Mouse (Mus musculus) liver, embryonic 16.5 days (tissue): ENCODE results near the gene Crocc2. TPM values are rescaled to one million over a fixed set of nuclear protein-coding genes. Genes with fewer than 3 reads are reported as not detected.
A peak's percentile ranks its signal among the peaks of the same experiment; 100 is the strongest.

Experiments
- ATAC-seq: fragments of 200-750 bp; cut with Nextera tagmentation; 2 replicates; pipeline ENCODE4 v1.8.0; 2017; ENCODE audit warnings: low read depth, mild to moderate bottlenecking, moderate number of reproducible peaks, moderate library complexity
- H3K27ac ChIP-seq: fragments of 300-500 bp; sonication (generic); 2 replicates; pipeline ENCODE4 v1.5.1; 2014; ENCODE audit warnings: mild to moderate bottlenecking, low read length
- H3K27me3 ChIP-seq: fragments of 300-500 bp; sonication (generic); 2 replicates; pipeline ENCODE4 v1.6.1; 2014; ENCODE audit warnings: low read depth, low read length, mixed read lengths; ENCODE audit not compliant: control insufficient read depth, insufficient read depth
- H3K36me3 ChIP-seq: fragments of 300-500 bp; sonication (generic); 2 replicates; pipeline ENCODE4 v1.6.1; 2014; ENCODE audit warnings: mild to moderate bottlenecking; ENCODE audit not compliant: control insufficient read depth, insufficient read depth
- H3K4me1 ChIP-seq: fragments of 300-500 bp; sonication (generic); 2 replicates; pipeline ENCODE4 v1.6.1; 2014; ENCODE audit warnings: low read depth, low read length, mixed read lengths; ENCODE audit not compliant: control insufficient read depth
- H3K4me2 ChIP-seq: fragments of 300-500 bp; sonication (generic); 2 replicates; pipeline ENCODE4 v1.6.1; 2014; ENCODE audit warnings: low read depth, low read length, mixed read lengths
- H3K4me3 ChIP-seq: fragments of 300-500 bp; sonication (generic); 2 replicates; pipeline ENCODE4 v1.5.1; 2014; ENCODE audit warnings: low read depth, mild to moderate bottlenecking, low read length
- H3K9ac ChIP-seq: fragments of 300-500 bp; sonication (generic); 2 replicates; pipeline ENCODE4 v1.6.1; 2014; ENCODE audit warnings: low read depth, low read length
- H3K9me3 ChIP-seq: fragments of 300-500 bp; sonication (generic); replicated peaks from 2 replicates; pipeline ENCODE4 v1.6.1; 2016; ENCODE audit warnings: low read length; ENCODE audit not compliant: control insufficient read depth
- WGBS: fragments of 180-500 bp; shearing (Covaris S2); extraction: QIAGEN DNeasy Blood & Tissue Kit; methylation state at CpG from one replicate; pipeline ENCODE4 v1.1.7; 2014; ENCODE audit not compliant: insufficient replicate concordance; 5-methylcytosine and 5-hydroxymethylcytosine counted together
- polyA plus RNA-seq: library from polyadenylated mRNA; unstranded; fragments of >200 nt; fragmentation: Nextera tagmentation; extraction: Ambion mirVana; gene quantifications from 2 replicates; pipeline ENCODE4 v1.2.1, GENCODE M21; 2015

The Crocc2 gene
- polyA plus RNA-seq, 1 experiment from 2014 or later: 0.01 TPM

GRCm38 (mm10) chr1:93206277-93206970 is 37.9 kb downstream of the Crocc2 start:
- no peak for ATAC-seq
- H3K27ac ChIP-seq: no peak overlapping the region
- H3K9me3 ChIP-seq: no peaks in the 10 kb centered on the region
- H3K4me1 ChIP-seq: no peaks in the 10 kb centered on the region
- H3K36me3 ChIP-seq: no peaks in the 10 kb centered on the region
- no peak overlapping the region for H3K9ac ChIP-seq
- H3K4me3 ChIP-seq: no peak overlapping the region
- 57% methylated on average over 12 of the region's 12 CpGs for WGBS
- H3K4me2 ChIP-seq: no peak overlapping the region
- H3K27me3 ChIP-seq: no peaks in the 10 kb centered on the region

DNA sequence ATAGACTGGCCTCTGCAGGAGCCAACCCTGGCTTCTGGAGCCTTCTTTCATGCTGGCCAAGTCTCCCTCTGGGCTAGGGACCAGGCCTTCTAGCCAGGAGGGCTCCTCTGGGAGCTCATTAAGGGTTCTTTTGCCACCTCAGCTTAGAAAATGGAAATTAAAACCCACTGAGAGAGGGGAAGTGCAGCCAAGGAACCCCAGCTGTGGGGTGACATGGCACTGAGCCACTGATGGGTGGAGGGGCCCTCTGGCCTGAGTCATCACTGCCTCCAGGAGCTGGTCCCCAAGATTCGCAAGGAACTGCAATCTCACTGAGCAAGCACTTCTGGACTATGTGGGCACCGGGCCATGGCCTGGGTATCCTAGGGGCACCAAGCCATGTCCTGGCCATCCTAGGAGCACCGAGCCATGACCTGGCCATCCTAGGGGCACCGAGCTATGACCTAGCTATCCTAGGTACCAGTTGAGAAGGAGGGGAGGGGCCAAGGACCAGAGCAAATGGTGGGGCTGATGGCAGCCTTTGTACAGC is 39.1 kb downstream of the Crocc2 start:
- Histone ChIP-seq H3K9me3 (no peaks in the 10 kb centered on the region), H3K36me3 (no peaks in the 10 kb centered on the region), H3K27ac (no peak overlapping the region), H3K4me2 (no peak overlapping the region), H3K4me3 (no peak overlapping the region), H3K4me1 (no peaks in the 10 kb centered on the region), H3K9ac (no peak overlapping the region), H3K27me3 (no peaks in the 10 kb centered on the region)
- 69% methylated on average over 4 of the region's 4 CpGs for WGBS
- no peak for ATAC-seq

- Histone ChIP-seq H3K9ac (no peak overlapping the region), H3K36me3 (no peaks in the 10 kb centered on the region), H3K27me3 (no peaks in the 10 kb centered on the region), H3K9me3 (no peaks in the 10 kb centered on the region), H3K27ac (no peak overlapping the region), H3K4me2 (no peak overlapping the region), H3K4me3 (no peak overlapping the region), H3K4me1 (no peaks in the 10 kb centered on the region)
- WGBS: 51% methylated on average over 9 of the region's 9 CpGs
- no peak for ATAC-seq
Measured at GRCm38 (mm10) chr1:93210213-93210641, 41.7 kb downstream of the Crocc2 start.

DNA sequence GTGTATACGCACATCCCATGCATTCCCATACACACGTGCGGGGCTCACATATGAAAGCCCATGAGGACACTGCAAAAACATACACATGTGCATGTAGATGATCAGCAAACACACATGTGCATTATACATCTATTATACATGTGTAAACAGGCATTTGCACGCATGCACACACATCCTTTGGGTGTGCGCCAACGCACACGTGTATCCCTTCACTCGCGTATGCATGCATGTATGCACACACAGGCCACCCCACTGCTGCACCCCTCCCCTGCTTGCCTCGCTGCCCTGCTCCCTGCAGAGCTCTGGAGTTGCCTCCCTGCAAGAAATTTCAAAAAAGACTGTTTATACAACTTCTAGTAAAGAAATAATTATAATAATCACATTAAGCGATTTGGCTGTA is 42.5 kb downstream of the Crocc2 start:
- Histone ChIP-seq H3K4me1 (no peaks in the 10 kb centered on the region), H3K4me3 (no peak overlapping the region), H3K9ac (no peak overlapping the region), H3K9me3 (no peaks in the 10 kb centered on the region), H3K36me3 (no peaks in the 10 kb centered on the region), H3K27ac (no peak overlapping the region), H3K4me2 (no peak overlapping the region), H3K27me3 (no peaks in the 10 kb centered on the region)
- 77% methylated on average over 11 of the region's 11 CpGs for WGBS
- ATAC-seq: no peak

DNA sequence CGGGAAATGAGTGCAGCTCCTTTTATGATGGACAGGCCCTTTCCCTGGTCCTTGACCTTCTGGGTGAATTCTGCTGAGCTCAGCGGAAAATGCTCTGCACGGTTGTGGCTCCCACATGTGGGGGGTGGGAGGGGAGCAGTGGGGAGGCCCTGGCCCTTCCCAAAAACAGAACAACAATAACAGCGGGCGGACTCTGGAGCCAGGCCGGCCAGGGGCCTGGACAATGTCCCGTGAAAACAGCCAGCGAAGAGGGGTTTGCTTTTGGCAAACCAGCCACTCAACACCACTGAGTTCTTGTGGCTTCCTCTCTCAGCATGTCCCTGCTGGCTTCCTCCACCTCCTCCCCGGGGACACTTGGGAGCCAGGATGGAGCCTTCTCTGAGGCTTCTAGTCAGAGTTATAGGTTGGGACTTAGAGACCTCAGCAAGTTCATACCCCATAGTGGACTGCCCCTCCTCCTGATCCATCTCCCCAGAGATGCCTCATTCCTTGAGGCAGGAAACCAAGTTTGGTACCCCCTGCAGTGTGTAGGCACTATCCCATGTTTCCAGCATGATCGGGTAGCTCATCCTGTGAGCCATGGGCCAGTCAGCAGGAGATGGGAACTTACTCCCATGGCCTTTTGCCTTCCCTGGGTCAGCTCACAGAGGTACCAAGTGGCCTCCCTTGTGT is 43.2 kb downstream of the Crocc2 start:
- WGBS: 45% methylated on average over 10 of the region's 10 CpGs

DNA sequence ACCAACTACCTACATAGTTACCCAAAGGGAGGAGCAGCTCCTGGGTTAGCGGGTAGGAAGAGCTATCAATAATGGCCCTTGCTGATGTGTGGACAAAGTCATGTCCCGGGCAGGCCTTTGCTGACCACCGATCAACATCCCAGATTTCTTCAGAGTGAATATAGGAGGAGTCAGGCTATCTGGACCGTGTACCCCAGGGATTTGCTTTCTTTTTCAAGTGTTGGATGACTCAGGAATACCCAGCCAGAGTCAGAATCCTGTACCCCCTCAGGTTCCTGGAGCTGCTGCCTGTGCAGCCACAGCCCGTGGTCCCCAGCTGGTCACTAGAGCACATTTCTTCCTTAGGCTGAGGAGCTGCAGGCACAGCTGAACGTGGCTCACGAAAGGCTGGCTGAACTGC is 43.9 kb downstream of the Crocc2 start:
- ATAC-seq: no peak
- H3K4me2 ChIP-seq: no peak overlapping the region
- no peak overlapping the region for H3K4me3 ChIP-seq
- WGBS: 63% methylated on average over 7 of the region's 7 CpGs
- H3K36me3 ChIP-seq: no peaks in the 10 kb centered on the region
- H3K27me3 ChIP-seq: no peaks in the 10 kb centered on the region
- no peak overlapping the region for H3K27ac ChIP-seq
- H3K4me1 ChIP-seq: no peaks in the 10 kb centered on the region
- no peaks in the 10 kb centered on the region for H3K9me3 ChIP-seq
- H3K9ac ChIP-seq: no peak overlapping the region

More for the DNA sequence above, 43.2 kb downstream of the Crocc2 start:
- ATAC-seq: peak; percentile 55
- no peak overlapping the region for H3K4me2 ChIP-seq
- no peaks in the 10 kb centered on the region for H3K27me3 ChIP-seq
- H3K27ac ChIP-seq: no peak overlapping the region
- no peak overlapping the region for H3K9ac ChIP-seq
- H3K36me3 ChIP-seq: no peaks in the 10 kb centered on the region
- no peaks in the 10 kb centered on the region for H3K9me3 ChIP-seq
- H3K4me3 ChIP-seq: no peak overlapping the region
- H3K4me1 ChIP-seq: no peaks in the 10 kb centered on the region

DNA sequence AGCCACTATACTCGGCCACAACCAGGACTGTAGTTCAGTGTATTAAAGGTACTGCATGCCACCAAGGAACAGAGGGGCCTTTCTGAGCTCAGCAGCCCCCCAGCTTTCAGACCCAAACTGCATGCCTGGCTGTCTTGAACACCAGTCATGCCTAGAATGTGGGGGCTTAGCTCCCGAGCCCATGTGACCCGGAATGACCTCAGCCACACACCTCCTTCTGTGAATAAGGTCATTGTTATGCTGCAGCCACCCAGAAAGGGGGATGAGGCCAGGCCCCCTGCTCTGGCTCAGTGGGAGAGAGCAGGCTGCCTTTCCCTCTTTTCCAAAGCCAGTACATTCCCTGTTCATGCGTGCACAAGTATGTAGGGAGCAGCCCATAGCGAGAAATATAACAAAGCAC is 46.1 kb downstream of the Crocc2 start:
- Histone ChIP-seq H3K9me3 (no peaks in the 10 kb centered on the region), H3K27me3 (no peaks in the 10 kb centered on the region), H3K4me1 (no peaks in the 10 kb centered on the region), H3K4me3 (no peak overlapping the region), H3K36me3 (no peaks in the 10 kb centered on the region), H3K27ac (no peak overlapping the region), H3K9ac (no peak overlapping the region), H3K4me2 (no peak overlapping the region)
- no peak for ATAC-seq
- WGBS: 52% methylated on average over 5 of the region's 5 CpGs

- ATAC-seq: no peak
- Histone ChIP-seq H3K27me3 (no peaks in the 10 kb centered on the region), H3K36me3 (no peaks in the 10 kb centered on the region), H3K9me3 (no peaks in the 10 kb centered on the region), H3K4me1 (no peaks in the 10 kb centered on the region), H3K4me2 (no peak overlapping the region), H3K27ac (no peak overlapping the region), H3K4me3 (no peak overlapping the region), H3K9ac (no peak overlapping the region)
- 64% methylated on average over 9 of the region's 9 CpGs for WGBS
Measured at GRCm38 (mm10) chr1:93216839-93217497, 48.4 kb downstream of the Crocc2 start.

DNA sequence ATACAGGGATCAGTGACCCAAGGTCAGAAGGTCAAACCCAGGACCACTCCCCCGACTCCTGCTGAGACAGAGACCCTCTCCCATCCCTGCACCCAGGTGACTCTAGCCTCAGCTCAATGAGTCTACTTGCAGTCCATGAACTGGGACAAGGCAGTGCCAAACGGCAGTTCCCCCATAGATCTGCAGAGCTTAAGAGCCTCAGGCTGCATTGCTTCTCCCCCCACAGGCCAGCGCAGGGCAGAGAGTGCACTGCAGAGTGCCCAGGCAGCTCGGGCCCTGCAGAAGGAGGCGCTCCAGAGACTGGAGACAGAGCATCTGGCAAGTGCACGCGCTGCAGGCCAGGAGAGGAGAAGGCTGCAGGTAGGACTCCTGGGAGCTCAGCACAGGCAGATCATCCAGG is 49.0 kb downstream of the Crocc2 start:
- Histone ChIP-seq H3K4me1 (no peaks in the 10 kb centered on the region), H3K4me2 (no peak overlapping the region), H3K36me3 (no peaks in the 10 kb centered on the region), H3K9me3 (no peaks in the 10 kb centered on the region), H3K27me3 (no peaks in the 10 kb centered on the region), H3K9ac (no peak overlapping the region), H3K27ac (no peak overlapping the region), H3K4me3 (no peak overlapping the region)
- no peak for ATAC-seq
- 43% methylated on average over 7 of the region's 7 CpGs for WGBS
